Mouse (Mus musculus) hindbrain, embryonic 10.5 days (tissue): ENCODE results near the gene Alg14. TPM values are rescaled to one million over a fixed set of nuclear protein-coding genes. Genes with fewer than 3 reads are reported as not detected.
A peak's percentile ranks its signal among the peaks of the same experiment; 100 is the strongest.

Source experiments
- DNase-seq: peaks from one replicate; pipeline ENCODE4 v3.0.0-alpha.2; 2017; ENCODE audit warnings: low spot score
- H3K27ac ChIP-seq: fragments of 300-500 bp; sonication (generic); 2 replicates; pipeline ENCODE4 v1.5.1; 2016; ENCODE audit warnings: mild to moderate bottlenecking, moderate library complexity
- H3K27me3 ChIP-seq: fragments of 300-500 bp; sonication (generic); 2 replicates; pipeline ENCODE4 v1.6.1; 2016; ENCODE audit warnings: mild to moderate bottlenecking; ENCODE audit not compliant: poor library complexity, insufficient read depth, severe bottlenecking
- H3K36me3 ChIP-seq: fragments of 300-500 bp; sonication (generic); 2 replicates; pipeline ENCODE4 v1.6.1; 2016; ENCODE audit warnings: mild to moderate bottlenecking, moderate library complexity
- H3K4me1 ChIP-seq: fragments of 300-500 bp; sonication (generic); replicated peaks from 2 replicates; pipeline ENCODE4 v1.6.1; 2016; ENCODE audit warnings: mild to moderate bottlenecking
- H3K4me3 ChIP-seq: fragments of 300-500 bp; sonication (generic); 2 replicates; pipeline ENCODE4 v1.5.1; 2016; ENCODE audit warnings: mild to moderate bottlenecking, moderate library complexity
- H3K9me3 ChIP-seq: fragments of 300-500 bp; sonication (generic); 2 replicates; pipeline ENCODE4 v1.6.1; 2016; ENCODE audit warnings: mild to moderate bottlenecking, moderate library complexity
- WGBS: fragments of 180-500 bp; shearing (Covaris S2); methylation state at CpG from one replicate; pipeline ENCODE4 v1.1.7; 2016; 5-methylcytosine and 5-hydroxymethylcytosine counted together
- polyA plus RNA-seq: library from polyadenylated mRNA; unstranded; fragments of >200 nt; fragmentation: Nextera tagmentation; extraction: Ambion mirVana; gene quantifications from 2 replicates; pipeline ENCODE4 v1.2.1, GENCODE M21; 2016

The Alg14 gene
- 35.5 and 41.5 TPM in 2 replicates for polyA plus RNA-seq

- peak within 1 kb of the TSS; percentile 63 for H3K4me3 ChIP-seq
- H3K27me3 ChIP-seq, result no peaks in the 10 kb centered on the region
- H3K27ac ChIP-seq, result peak within 1 kb of the TSS; percentile 94
- DNase-seq, result peak; percentile 95
- H3K4me1 ChIP-seq, result peaks cover 19% of the 10 kb centered on the region
- under 1% methylated on average over 42 of the region's 42 CpGs for WGBS
- no peaks in the 10 kb centered on the region for H3K36me3 ChIP-seq
- H3K9me3 ChIP-seq, result no peaks in the 10 kb centered on the region
Measured at GRCm38 (mm10) chr3:121291560-121292258, at the start of gene Alg14. Gene Alg14, plus strand, starts transcription at chr3:121291773.

DNA sequence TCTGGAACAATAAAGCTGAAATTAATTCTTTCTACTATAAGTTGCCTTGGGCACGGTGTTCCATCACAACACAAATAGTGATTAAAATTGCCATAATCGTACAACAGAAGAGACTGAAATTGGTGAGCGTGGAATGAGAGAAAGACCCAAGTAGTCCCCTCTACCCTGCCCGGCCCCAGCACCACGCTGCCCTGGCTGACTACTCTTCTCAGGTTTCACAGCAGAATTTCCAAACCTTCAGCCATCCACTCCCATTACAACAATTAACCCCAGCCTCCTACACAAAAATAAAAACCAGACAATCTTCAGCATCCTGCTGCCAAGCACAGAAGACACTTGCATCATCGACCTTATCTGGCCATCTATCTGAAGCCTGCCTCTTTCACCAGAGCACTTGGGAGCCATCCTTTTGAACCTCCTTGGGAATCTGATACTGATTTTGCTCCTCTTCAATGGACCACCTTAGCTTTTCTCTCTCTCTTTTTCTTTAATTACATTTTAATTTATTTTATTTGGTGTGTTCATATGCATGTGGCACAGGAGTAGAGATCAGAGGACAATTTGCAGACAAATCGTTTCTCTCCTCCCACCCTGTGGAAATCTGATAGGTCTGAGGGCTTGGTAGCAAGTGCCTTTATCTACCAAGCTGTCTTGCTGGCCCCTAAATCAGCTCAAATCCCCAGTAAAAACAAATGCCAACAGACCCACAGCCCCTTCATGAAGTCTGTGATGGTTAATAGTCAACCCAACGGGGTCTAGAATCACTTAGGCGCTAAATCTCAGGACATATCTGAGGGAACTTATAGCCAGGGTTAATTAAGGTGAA, 49.2 kb upstream of the Alg14 start:
- WGBS, result 70% methylated on average over 9 of the region's 9 CpGs
- DNase-seq, result no peak
- Histone ChIP-seq H3K36me3 (no peaks in the 10 kb centered on the region), H3K27me3 (no peaks in the 10 kb centered on the region), H3K9me3 (no peaks in the 10 kb centered on the region), H3K4me1 (peaks cover 40% of the 10 kb centered on the region), H3K27ac (0 out of 2 replicates have a peak overlapping the region, but pooled peaks have one; percentile 19), H3K4me3 (no peak overlapping the region)

- 87% methylated on average over 4 of the region's 4 CpGs for WGBS
Measured at GRCm38 (mm10) chr3:121242941-121243340, 48.6 kb upstream of the Alg14 start.

DNA sequence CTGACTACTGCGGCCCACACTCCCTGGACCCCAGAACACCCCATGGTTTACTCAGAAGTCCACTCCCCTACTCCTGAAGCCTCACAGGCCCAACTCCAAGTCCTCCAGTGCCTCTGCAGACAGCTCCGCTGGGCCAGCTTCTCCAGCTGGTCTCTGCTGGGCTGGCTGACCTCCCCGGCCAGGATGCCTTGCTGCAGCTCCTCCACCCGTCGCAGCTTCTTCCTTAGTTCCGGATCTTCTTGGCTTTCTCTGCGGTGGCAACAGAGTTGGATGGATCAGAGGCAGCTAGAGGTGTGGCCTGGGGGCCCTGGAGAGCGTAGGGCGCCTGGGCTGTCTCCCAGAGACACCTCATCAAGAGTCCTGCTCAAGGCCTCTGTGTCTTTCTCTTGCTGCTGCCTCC, 41.5 kb upstream of the Alg14 start:
- no peak overlapping the region for H3K27ac ChIP-seq
- no peaks in the 10 kb centered on the region for H3K27me3 ChIP-seq
- no peak overlapping the region for H3K4me3 ChIP-seq
- WGBS, result 89% methylated on average over 9 of the region's 9 CpGs
- no peaks in the 10 kb centered on the region for H3K36me3 ChIP-seq
- no peaks in the 10 kb centered on the region for H3K9me3 ChIP-seq
- DNase-seq, result no peak
- no peaks in the 10 kb centered on the region for H3K4me1 ChIP-seq

More at GRCm38 (mm10) chr3:121242941-121243340, 48.6 kb upstream of the Alg14 start:
- no peak for DNase-seq
- peaks cover 40% of the 10 kb centered on the region for H3K4me1 ChIP-seq
- no peak overlapping the region for H3K27ac ChIP-seq
- no peaks in the 10 kb centered on the region for H3K9me3 ChIP-seq
- H3K27me3 ChIP-seq, result no peaks in the 10 kb centered on the region
- H3K4me3 ChIP-seq, result no peak overlapping the region
- H3K36me3 ChIP-seq, result no peaks in the 10 kb centered on the region

GRCm38 (mm10) chr3:121250576-121251433, 40.8 kb upstream of the Alg14 start:
- DNase-seq, result no peak
- Histone ChIP-seq H3K36me3 (no peaks in the 10 kb centered on the region), H3K27me3 (no peaks in the 10 kb centered on the region), H3K27ac (no peak overlapping the region), H3K4me1 (no peaks in the 10 kb centered on the region), H3K4me3 (no peak overlapping the region), H3K9me3 (no peaks in the 10 kb centered on the region)
- 86% methylated on average over 19 of the region's 19 CpGs for WGBS

DNA sequence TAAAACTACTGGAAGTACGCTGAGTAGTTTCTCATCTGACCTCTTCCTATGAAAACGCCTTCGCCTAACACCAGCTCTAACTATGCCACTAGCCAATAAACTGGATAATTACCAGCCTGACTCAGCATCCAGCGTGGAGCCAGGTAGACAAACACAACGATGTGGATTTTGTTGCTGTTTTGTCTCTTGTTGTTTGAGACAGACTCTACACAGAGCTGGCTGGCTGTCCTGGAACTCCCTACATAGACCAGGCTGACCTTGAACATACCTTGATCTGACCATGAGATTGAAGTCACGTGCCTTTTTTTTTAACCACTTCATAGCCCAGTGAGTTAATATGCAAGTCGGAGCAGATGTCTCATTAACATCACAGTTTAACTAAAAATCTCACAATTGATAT, 36.1 kb upstream of the Alg14 start:
- peaks cover 18% of the 10 kb centered on the region for H3K27me3 ChIP-seq
- no peak overlapping the region for H3K4me3 ChIP-seq
- WGBS, result 92% methylated on average over 7 of the region's 7 CpGs
- H3K27ac ChIP-seq, result no peak overlapping the region
- no peaks in the 10 kb centered on the region for H3K36me3 ChIP-seq
- H3K9me3 ChIP-seq, result no peaks in the 10 kb centered on the region
- no peak for DNase-seq
- no peaks in the 10 kb centered on the region for H3K4me1 ChIP-seq

DNA sequence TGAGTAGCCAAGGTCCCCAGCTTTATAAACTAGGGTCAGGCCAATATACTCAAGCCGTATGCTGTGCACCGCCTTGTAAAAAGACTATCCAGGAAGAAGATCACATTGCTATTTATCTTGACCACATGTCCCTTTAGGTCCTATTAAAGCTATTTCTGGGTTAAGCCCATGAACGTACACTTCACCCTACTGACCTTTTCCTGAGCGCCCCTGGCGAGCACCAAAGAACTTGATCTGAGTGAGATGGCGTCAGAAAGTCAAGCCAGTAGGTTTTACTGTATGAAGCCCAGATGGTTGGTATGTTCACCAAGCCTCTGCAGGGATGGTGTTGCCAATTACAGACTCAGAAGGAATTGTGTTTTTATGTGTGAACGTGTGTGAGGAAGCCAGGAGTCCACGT, 35.4 kb upstream of the Alg14 start:
- no peaks in the 10 kb centered on the region for H3K36me3 ChIP-seq
- no peak for DNase-seq
- H3K9me3 ChIP-seq, result no peaks in the 10 kb centered on the region
- peaks cover 25% of the 10 kb centered on the region for H3K27me3 ChIP-seq
- WGBS, result 86% methylated on average over 8 of the region's 8 CpGs
- no peak overlapping the region for H3K4me3 ChIP-seq
- H3K27ac ChIP-seq, result no peak overlapping the region
- no peaks in the 10 kb centered on the region for H3K4me1 ChIP-seq

DNA sequence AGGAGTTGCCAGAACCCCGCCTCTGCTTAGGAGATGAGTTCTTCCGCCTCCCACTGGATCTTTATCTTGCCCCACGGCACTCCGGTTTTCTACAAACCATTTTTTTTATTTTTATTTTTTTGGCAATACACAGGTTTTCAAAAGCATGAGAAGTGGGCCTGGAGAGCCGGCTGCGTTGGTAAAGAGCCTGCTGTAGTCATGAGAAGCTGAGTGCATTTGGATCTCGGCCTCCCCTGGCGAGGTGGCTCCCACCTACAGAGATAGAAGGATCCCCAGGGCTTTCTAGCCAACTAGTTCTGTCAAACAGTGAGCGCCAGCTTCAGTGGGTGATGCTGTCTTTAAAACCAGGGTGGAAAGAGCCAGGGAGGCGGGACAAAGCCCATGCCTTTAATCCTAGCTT, 34.2 kb upstream of the Alg14 start:
- H3K36me3 ChIP-seq, result no peaks in the 10 kb centered on the region
- peaks cover 38% of the 10 kb centered on the region for H3K27me3 ChIP-seq
- no peak overlapping the region for H3K4me3 ChIP-seq
- peaks cover 5% of the 10 kb centered on the region for H3K4me1 ChIP-seq
- WGBS, result 73% methylated on average over 10 of the region's 10 CpGs
- no peak overlapping the region for H3K27ac ChIP-seq
- H3K9me3 ChIP-seq, result no peaks in the 10 kb centered on the region
- no peak for DNase-seq

GRCm38 (mm10) chr3:121258521-121259478, 32.8 kb upstream of the Alg14 start:
- no peak for DNase-seq
- H3K36me3 ChIP-seq, result no peaks in the 10 kb centered on the region
- no peak overlapping the region for H3K27ac ChIP-seq
- 85% methylated on average over 20 of the region's 20 CpGs for WGBS
- peaks cover 50% of the 10 kb centered on the region for H3K27me3 ChIP-seq
- peaks cover 15% of the 10 kb centered on the region for H3K4me1 ChIP-seq
- no peak overlapping the region for H3K4me3 ChIP-seq
- no peaks in the 10 kb centered on the region for H3K9me3 ChIP-seq

GRCm38 (mm10) chr3:121260041-121260440, 31.5 kb upstream of the Alg14 start:
- Histone ChIP-seq H3K9me3 (no peaks in the 10 kb centered on the region), H3K36me3 (no peaks in the 10 kb centered on the region), H3K4me1 (peaks cover 15% of the 10 kb centered on the region), H3K27me3 (peaks cover 62% of the 10 kb centered on the region), H3K4me3 (no peak overlapping the region), H3K27ac (no peak overlapping the region)
- WGBS, result 70% methylated on average over 7 of the region's 7 CpGs
- no peak for DNase-seq

GRCm38 (mm10) chr3:121260831-121261230, 30.7 kb upstream of the Alg14 start:
- Histone ChIP-seq H3K27me3 (peaks cover 64% of the 10 kb centered on the region), H3K4me3 (no peak overlapping the region), H3K27ac (no peak overlapping the region), H3K4me1 (peaks cover 15% of the 10 kb centered on the region), H3K9me3 (no peaks in the 10 kb centered on the region), H3K36me3 (no peaks in the 10 kb centered on the region)
- 75% methylated on average over 1 of the region's 1 CpGs for WGBS
- no peak for DNase-seq

DNA sequence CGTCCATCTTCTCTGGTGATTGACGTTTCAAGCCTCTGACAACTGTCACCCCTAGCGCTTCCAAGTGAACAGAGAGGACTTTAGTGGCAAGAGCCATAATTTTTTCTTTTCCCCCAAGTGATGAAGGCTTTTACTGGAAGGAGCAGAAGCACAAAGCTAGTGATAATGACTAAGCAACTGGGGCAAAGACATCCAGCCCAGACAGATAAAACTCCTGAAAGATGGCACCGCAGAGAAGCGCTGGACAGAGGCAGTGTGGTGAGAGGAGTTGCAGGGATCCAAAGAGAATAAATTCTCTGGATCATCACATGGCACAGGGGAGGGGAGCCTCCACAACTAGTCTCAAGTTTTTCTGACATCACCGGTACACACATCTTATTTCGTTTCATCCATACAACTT, 30.3 kb upstream of the Alg14 start:
- Histone ChIP-seq H3K27ac (no peak overlapping the region), H3K9me3 (no peaks in the 10 kb centered on the region), H3K4me1 (peaks cover 15% of the 10 kb centered on the region), H3K4me3 (no peak overlapping the region), H3K27me3 (peaks cover 65% of the 10 kb centered on the region), H3K36me3 (no peaks in the 10 kb centered on the region)
- 68% methylated on average over 7 of the region's 7 CpGs for WGBS
- no peak for DNase-seq
